Mouse (Mus musculus) fat pad, adult 2 months (tissue): ENCODE results near the gene Hnrnph3.

ENCODE experiments used
- DNase-seq: peaks from one replicate; pipeline ENCODE4 v3.0.0-alpha.2; 2011; ENCODE audit warnings: low read depth, low spot score; ENCODE audit errors: extremely low read depth

Hnrnph3 gene

DNA sequence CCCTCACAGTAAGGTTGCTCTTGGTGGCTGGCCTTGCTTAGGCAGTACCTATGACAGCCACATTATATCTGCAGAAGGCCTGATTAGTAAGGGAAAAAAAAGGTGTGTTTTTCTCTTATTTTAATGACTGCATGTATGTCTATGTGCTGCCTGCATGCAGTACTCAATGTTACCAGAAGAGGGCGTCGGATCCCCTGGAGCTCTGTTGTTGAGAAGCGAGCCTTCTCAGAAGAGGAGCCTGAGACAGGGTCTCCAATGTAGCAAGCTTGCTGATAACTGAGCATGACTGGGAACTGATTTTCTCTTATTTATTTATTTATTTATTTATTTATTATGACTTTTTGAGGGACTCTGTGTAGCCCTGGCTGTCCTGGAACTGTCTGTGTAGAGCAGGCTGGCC is 36.7 kb downstream of the Hnrnph3 start:
- DNase-seq: no peak

DNA sequence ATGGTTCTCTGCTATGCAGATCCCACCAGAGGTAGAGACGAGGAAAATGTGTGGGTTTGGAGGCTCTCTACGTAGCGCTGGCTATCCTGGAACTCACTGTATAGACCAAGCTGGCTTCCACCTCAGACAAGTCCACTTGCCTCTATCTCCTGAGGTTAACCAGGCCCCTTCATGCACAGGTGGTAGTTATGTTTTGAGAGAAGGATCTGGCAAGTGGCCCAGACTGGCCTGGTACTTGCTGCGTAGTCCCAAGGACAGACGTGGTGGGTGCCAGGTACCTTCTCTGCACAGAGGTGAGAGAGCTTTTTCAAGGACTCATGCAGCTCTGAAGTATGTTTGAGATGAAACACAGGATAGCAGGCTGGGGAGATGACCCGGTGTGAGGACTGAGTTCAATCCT is 39.5 kb downstream of the Hnrnph3 start:
- DNase-seq: no peak

DNA sequence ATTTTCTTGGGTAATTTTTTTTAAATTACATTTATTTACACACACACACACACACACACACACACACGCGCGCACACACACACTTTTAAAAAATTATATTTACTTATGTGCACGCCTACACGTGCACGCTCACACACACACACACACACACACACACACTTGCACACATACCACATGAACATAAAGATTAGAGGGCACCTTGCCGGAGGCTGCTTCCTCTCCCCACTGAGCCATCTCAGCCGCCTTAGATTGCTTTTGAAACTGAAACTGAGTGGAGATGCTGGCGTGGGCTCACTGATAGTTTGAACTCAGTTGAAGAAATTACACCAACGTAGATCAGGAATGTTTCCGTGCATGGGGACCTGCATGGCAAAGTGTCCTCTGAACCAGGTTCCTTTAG is 39.9 kb downstream of the Hnrnph3 start:
- no peak for DNase-seq

DNA sequence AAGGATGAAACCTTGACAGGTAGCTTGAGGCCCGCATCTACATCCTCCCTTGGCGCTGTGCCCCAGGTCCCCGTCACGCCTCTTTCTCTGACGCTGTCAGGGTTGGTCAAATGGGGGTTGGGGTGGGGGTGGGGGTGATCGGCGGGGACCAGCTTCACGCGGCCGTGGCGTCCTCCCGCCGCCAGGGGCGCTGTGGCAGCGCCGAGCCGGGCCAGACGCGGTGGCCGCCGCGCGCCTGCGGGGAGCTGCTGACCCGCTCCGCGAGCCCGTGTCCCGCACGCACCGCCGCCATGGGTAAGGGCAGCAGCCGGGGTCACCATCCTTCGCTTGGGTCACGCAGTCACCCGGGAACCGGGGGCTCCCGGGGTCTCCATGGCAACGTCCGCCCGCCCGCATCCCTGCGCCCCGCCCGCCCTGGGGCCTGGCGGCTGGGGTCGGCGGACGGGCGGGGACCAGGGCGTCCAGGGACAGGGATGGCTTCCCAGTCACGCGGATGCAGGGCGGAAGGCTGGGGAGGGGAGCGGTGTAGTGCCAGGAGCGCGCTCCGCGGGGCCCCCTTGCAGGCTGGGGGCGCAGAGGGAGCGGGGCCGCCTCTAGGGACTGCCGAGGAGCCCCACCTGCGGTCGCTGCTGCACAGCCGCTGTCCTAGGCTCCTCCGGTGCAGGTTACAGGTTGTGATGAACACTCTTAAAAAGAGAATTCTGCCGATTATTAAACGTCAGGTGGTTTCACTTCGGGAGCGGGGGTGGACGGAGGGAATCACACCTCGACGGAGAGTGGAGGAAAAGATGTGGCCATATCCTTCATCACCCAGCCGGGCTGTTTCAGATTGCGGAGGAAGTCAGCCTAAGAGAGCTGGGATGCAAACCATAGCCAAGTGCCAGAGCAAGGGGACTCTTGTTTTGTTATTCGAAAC is 43.7 kb downstream of the Hnrnph3 start, which contains the start of gene Rufy2:
Gene Rufy2 (plus strand): TSS at position 185 of the 916 bp plus-strand sequence.
- no peak for DNase-seq

DNA sequence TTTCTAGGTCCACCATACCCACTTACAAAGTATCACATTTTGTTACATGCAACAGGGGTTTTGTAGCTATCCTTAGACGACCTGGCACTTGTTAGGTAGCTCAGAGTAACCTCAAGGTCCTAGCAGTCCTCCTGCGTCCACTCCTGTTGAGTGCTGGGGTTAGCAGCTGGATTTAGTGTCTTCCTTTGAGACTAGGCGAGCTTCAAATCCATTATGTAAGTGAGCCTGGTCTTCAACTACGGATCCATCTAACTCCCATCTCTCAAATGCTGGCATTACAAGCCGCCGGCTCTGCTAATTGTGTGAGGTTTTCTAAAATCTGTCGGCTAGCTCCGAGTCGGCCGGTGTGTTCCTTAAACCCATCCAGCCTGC is 44.4 kb downstream of the Hnrnph3 start:
- DNase-seq: no peak

DNA sequence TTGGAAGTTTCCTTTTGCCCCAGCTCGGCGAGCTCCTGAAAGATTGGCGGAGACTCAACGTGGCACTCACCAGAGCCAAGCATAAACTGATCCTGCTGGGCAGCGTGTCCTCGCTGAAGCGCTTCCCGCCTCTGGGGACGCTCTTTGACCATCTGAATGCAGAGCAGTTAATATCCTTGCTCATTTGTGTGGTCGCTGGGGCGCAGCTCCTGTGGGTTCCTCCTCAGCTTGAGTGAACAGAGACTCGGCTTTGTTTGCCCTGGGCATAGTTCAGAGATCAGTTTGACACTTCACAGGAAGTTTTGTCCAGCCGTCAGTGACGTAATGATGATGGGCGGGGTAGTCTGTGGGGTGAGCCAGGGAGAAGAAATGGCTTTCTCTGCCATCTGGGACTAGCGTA is 52.2 kb downstream of the Hnrnph3 start:
- no peak for DNase-seq

DNA sequence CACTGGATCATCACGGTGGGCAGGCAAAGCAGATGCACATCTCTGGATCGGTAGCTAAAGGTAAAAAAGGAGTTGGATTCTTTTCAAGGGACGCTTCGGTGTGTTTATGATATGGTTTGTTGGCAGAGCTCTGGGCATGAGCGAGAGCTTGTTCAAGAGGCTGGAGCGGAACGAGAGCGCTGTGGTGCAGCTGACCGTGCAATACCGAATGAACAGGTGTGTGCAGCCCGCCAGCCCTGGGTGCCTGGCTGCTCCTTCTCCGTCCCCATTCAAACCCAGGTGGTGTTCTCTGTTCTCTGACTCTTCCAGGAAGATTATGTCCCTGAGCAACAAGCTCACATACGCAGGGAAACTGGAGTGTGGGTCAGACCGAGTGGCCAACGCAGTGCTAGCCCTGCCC is 57.7 kb downstream of the Hnrnph3 start:
- DNase-seq: no peak

DNA sequence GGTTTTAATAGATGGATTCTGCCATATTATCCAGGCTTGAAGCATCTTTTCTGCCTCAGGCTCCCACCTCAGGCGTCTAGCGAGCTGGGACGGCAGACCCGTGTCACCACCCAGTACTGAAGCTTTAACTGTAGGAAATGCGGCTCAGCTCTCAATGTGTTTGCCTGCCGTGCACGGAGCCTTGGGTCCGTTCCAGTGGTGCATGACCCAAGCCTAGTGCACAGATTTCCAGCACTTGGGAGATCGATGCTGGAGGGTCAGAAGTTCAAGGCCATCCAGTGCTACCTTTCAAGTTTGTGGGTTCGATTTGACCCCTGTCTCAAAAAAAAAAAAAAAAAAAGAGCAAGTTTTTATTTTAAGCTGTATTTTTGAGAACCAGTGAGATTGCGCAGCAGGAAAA is 58.2 kb downstream of the Hnrnph3 start:
- no peak for DNase-seq
